Comparison of ENCODE assay signal across 10 mouse cellular contexts in genomic region chr14:9449942-9450341, GRCm38 (mm10).
DNase-seq lines count a peak whose midpoint lies in the region; ATAC-seq and TF ChIP-seq lines count a peak whose summit lies in the region.
"Had no signal": no experiment of that assay in that cellular context is flagged by ENCODE, and none has a peak within 500 bp of the region (broad histone marks: within the 10 kb centered on the region; RNA-seq: fewer than 3 reads in every experiment).

No protein-coding gene starts in this region.

- H3K4me3 ChIP-seq in hindbrain, embryonic 14.5 days (replicated peaks; ENCODE audit: low read length), result no peak overlapping the region
- no peak overlapping the region for H3K4me3 ChIP-seq in hindbrain, embryonic 10.5 days
- no peak overlapping the region for H3K4me3 ChIP-seq in limb, embryonic 14.5 days (replicated peaks; ENCODE audit: low read length)
- H3K4me3 ChIP-seq: midbrain, embryonic 12.5 days had no signal

- H3K27ac ChIP-seq in hindbrain, embryonic 14.5 days, result no peak overlapping the region
- H3K27ac ChIP-seq in hindbrain, embryonic 10.5 days, result no peak overlapping the region
- no peak overlapping the region for H3K27ac ChIP-seq in limb, embryonic 14.5 days (replicated peaks; ENCODE audit: low read depth, low read length)
- H3K27ac ChIP-seq: midbrain, embryonic 12.5 days had no signal

- peak; percentile 60 for DNase-seq in hindbrain, embryonic 14.5 days (ENCODE audit: low spot score)
- no peak for DNase-seq in hindbrain, embryonic 10.5 days (ENCODE audit: low spot score)
- DNase-seq in testis, postnatal 10 days (ENCODE audit: low spot score), result peak; percentile 56
- no peak for DNase-seq in testis, postnatal 14 days (ENCODE audit: low spot score)
- DNase-seq in gastrocnemius, adult 18-20 months (ENCODE audit: low spot score), result peak; percentile 44
- peak; percentile 68 for DNase-seq in limb, embryonic 14.5 days (ENCODE audit: low spot score)
- DNase-seq in thymus, postnatal 10 days (ENCODE audit: low spot score in 2 of 2), result no peak

- H3K4me1 ChIP-seq in hindbrain, embryonic 14.5 days (replicated peaks; ENCODE audit: control insufficient read depth, insufficient read depth, low read length), result no peaks in the 10 kb centered on the region; the same call in 1 of the 2 replicates
- H3K4me1 ChIP-seq in hindbrain, embryonic 10.5 days (replicated peaks), result peaks cover 9% of the 10 kb centered on the region; the same call in 1 of the 2 replicates
- H3K4me1 ChIP-seq in limb, embryonic 14.5 days (ENCODE audit: control insufficient read depth, insufficient read depth, low read length), result no peaks in the 10 kb centered on the region; the same call in 1 of the 2 replicates
- H3K4me1 ChIP-seq: midbrain, embryonic 12.5 days had no signal

- H3K36me3 ChIP-seq in hindbrain, embryonic 14.5 days (replicated peaks; ENCODE audit: control insufficient read depth, insufficient read depth), result no peaks in the 10 kb centered on the region
- no peaks in the 10 kb centered on the region for H3K36me3 ChIP-seq in hindbrain, embryonic 10.5 days
- H3K36me3 ChIP-seq in limb, embryonic 14.5 days (ENCODE audit: control insufficient read depth, insufficient read depth, low read length), result no peaks in the 10 kb centered on the region
- H3K36me3 ChIP-seq: midbrain, embryonic 12.5 days had no signal

- H3K9ac ChIP-seq in hindbrain, embryonic 14.5 days, result no peak overlapping the region
- no peak overlapping the region for H3K9ac ChIP-seq in limb, embryonic 14.5 days (ENCODE audit: low read depth, low read length, severe bottlenecking)
- H3K9ac ChIP-seq: midbrain, embryonic 12.5 days had no signal

- no peaks in the 10 kb centered on the region for H3K9me3 ChIP-seq in hindbrain, embryonic 14.5 days (ENCODE audit: control insufficient read depth, low read length)
- H3K9me3 ChIP-seq in hindbrain, embryonic 10.5 days, result no peaks in the 10 kb centered on the region
- no peaks in the 10 kb centered on the region for H3K9me3 ChIP-seq in limb, embryonic 14.5 days (ENCODE audit: control insufficient read depth, low read length)
- H3K9me3 ChIP-seq: midbrain, embryonic 12.5 days had no signal

- H3K27me3 ChIP-seq in hindbrain, embryonic 14.5 days (ENCODE audit: control insufficient read depth, insufficient read depth, low read length), result no peaks in the 10 kb centered on the region
- no peaks in the 10 kb centered on the region for H3K27me3 ChIP-seq in hindbrain, embryonic 10.5 days (ENCODE audit: insufficient read depth, poor library complexity, severe bottlenecking)
- no peaks in the 10 kb centered on the region for H3K27me3 ChIP-seq in limb, embryonic 14.5 days (ENCODE audit: control insufficient read depth, insufficient read depth, low read length)
- H3K27me3 ChIP-seq: midbrain, embryonic 12.5 days; Patski had no signal

- WGBS in hindbrain, embryonic 14.5 days, result 40% methylated on average over 3 of the region's 3 CpGs
- 70% methylated on average over 3 of the region's 3 CpGs for WGBS in hindbrain, embryonic 10.5 days
- 15% methylated on average over 3 of the region's 3 CpGs for WGBS in limb, embryonic 14.5 days

- no peak for ATAC-seq in hindbrain, embryonic 14.5 days (ENCODE audit: low FRiP score)
- ATAC-seq in limb, embryonic 14.5 days (ENCODE audit: low FRiP score, low read depth), result no peak
- no peak for ATAC-seq in monocyte, adult 5-6 weeks (replicated peaks; ENCODE audit: insufficient number of reproducible peaks, low FRiP score, low TSS enrichment, poor library complexity, severe bottlenecking)
- ATAC-seq: Patski had no signal

- no peak for TF ChIP-seq POLR2A in limb, embryonic 14.5 days (IDR thresholded peaks at IDR 0.05; ENCODE audit: borderline replicate concordance, extremely low read depth, insufficient read depth, insufficient read length)

- H3K4me2 ChIP-seq in hindbrain, embryonic 14.5 days (replicated peaks), result no peak overlapping the region
- no peak overlapping the region for H3K4me2 ChIP-seq in limb, embryonic 14.5 days (replicated peaks; ENCODE audit: low read depth, low read length, severe bottlenecking)
- H3K4me2 ChIP-seq: midbrain, embryonic 12.5 days had no signal

Comparison
In these comparisons a context has a peak if more than half of its experiments do, and no peak if none do; other contexts are left out.
1. DNase-seq: peak in hindbrain, embryonic 14.5 days (single experiment), testis, postnatal 10 days (single experiment), gastrocnemius, adult 18-20 months (single experiment) and limb, embryonic 14.5 days (single experiment); none in hindbrain, embryonic 10.5 days (single experiment), testis, postnatal 14 days (single experiment) and thymus, postnatal 10 days (0 of 2).